Mouse (Mus musculus) left cerebral cortex, postnatal 25 days (tissue): ENCODE results near the gene Gpd1l. TPM values are rescaled to one million over a fixed set of nuclear protein-coding genes. Genes with fewer than 3 reads are reported as not detected.
A peak's percentile ranks its signal among the peaks of the same experiment; 100 is the strongest.

Experiments
- DNase-seq, 2 experiments: peaks; one replicate each; pipeline ENCODE4 v3.0.0; 2022; ENCODE audit warnings: low spot score in 2 of 2, mixed read lengths in 1 of 2
- intact Hi-C: fragments of 180-260 bp; cut with DNase I; formaldehyde crosslinking; loops from one replicate; pipeline ENCODE4 v1.15.1; 2025
- total RNA-seq, 2 experiments: library from RNA; stranded (reverse); gene quantifications; 2 replicates each; pipeline ENCODE4 v1.2.3; 2021

The Gpd1l gene
- total RNA-seq, 2 experiments from 2014 or later, result 87.2 to 91.9 TPM

- DNase-seq, result no peak
- intact Hi-C loops, result loop anchor here (2.0 kb wide), 1 partner anchor 46 kb away; the partner anchor contains the start of gene Osbpl10
Measured at GRCm38 (mm10) chr9:114933037-114933722, 607 bp downstream of the Gpd1l start.

DNA sequence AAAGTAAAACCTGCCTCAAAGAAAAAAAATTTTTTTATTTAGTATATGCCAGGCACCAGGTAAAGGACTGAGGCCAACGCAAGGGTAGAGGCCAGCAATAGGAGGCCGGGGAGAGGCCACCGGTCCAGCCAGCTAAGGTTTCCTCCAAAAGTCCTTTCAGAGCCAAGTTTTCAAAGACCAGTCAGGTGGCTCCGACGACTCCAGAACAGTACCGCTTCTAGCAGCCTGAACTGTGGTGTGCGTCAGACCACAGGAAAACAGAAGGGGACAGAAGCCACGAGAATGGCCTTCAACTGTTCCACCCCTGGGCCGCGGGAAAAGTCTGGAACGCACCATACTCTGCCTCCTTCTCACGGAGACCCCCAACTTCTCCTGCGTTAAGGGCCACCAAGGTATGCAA lies 1.2 kb downstream of the Gpd1l start:
- intact Hi-C loops, result loop anchor here (2.0 kb wide), 1 partner anchor 46 kb away; the partner anchor contains the start of gene Osbpl10
- no peak for DNase-seq

DNA sequence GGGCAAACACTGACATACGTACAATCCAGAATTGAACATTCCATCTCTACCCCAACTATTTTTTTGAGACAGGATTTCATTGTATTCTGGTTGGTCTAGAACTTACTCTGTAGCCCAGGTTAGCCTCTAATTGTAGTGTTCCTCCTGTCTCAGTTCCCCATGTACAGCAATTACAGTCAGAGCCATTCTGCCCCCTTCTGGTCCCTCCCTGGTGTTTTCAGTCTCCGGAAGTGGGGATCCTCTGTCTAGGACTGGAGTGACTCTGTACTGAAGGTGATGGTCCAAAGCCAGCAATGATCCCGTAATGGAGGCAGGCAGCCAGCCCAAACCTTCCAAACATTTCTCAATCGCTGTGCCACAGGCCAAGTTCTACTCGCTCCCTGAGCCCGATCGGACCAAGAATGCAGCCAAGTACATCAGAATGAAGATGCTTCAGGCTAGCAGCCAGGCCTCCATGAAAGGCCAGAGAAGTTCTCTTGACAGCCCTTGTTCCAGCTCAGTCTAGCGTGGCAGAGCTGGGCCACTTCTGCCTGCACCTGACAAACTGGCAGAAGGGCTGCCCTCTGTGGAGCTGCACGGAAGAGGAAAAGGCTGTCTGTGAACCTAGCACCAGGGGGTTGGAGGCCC lies 3.2 kb downstream of the Gpd1l start:
- peak in 1 of 2 experiments; percentile 43 for DNase-seq
- intact Hi-C loops, result no loop called here

- intact Hi-C loops, result no loop called here
- DNase-seq, result no peak
Measured at GRCm38 (mm10) chr9:114925571-114925970, 8.2 kb downstream of the Gpd1l start.

DNA sequence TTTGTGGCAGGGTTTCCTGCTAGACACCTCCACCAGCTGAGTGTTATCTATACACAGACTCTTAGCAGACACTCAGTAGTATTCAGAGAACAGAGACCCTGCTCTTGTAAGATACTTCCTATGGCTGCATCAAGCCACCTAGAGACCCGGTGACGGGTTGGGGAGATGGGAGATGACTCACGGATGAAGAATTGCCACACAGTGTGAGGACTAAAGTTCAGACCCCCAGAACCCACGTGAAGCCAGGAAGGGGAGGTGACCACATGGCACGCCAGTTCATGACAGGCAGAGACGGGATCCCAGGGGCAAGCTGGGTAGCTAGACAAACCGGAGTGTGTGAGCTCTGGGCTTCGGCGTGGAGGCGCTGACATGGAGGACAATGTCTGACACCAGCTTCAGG lies 8.7 kb downstream of the Gpd1l start:
- no peak for DNase-seq
- intact Hi-C loops, result no loop called here

GRCm38 (mm10) chr9:114924511-114924910 lies 9.3 kb downstream of the Gpd1l start:
- DNase-seq, result no peak

DNA sequence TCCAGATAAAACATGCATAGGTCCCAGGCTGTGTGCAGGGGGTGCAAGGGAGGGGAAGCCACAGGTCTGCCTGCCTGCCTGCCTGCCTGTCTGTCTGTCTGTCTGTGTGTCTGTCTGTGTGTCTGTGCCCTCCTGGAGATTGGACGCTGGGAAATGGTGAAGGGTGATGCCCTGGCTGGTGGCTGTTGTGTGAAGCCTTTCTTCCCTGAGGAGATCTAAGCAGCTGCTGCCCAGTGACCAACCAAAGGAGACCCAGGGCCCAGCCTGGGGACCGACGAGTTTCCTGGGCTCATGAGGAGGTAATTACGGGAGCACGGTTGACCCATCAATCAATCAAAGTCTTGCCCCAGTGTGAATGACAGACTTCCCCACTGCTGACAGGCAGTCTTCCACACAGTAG lies 11.6 kb downstream of the Gpd1l start:
- intact Hi-C loops, result no loop called here
- no peak for DNase-seq

More at GRCm38 (mm10) chr9:114924511-114924910, 9.3 kb downstream of the Gpd1l start:
- intact Hi-C loops, result no loop called here

DNA sequence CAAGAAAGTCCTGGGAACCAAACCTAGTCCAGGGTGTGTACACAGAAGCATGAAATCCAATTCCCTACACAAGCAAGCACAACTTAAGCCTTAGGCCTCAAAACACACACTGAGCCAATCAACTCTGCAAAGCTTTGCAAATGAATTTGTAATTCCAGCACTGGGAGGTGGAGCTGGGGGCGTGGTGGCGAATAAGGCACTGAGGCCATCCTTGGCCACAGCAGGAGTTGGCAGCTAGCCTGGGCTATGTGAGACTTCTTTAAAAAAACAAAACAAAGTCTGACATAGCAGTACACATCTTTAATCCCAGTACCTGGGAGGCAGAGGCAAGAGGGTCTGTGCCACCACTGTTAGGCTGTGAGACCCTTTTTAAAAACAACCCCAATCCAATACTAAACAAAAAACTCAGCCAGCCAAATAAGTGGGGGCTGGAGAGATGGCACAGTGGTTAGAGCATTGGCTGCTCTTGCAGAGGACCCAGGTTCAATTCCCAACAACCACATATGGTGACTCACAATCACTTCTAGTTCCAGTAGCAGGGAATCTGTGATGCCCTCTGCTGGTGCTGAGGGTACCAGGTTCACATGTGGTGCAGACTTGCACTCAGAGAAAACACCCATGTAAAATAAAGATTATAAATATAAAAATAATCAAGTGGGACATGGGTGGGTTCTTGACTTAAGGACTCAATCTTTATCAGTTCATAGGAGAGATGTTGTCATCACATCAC lies 12.3 kb downstream of the Gpd1l start:
- no peak for DNase-seq
- intact Hi-C loops, result no loop called here

DNA sequence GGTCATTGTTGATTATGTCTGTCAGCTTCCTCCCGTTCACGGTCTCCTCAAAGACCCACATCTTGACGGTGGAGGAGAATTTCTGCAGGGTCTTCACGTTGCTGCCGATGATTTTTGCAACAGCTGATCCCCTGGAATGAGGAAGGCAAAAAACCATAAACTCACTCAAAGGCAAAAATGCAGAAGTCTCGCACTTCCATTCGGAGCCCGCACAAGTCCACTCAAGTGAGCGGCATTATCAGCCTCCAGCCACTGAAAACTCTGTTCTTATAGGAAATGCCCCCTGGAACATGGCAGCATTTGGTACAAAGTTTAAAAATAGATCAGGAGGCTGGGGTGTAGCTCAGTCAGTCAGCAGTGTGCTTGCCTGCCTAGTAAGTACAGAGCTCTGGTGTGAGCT lies 13.2 kb downstream of the Gpd1l start:
- no peak for DNase-seq
- intact Hi-C loops, result no loop called here

DNA sequence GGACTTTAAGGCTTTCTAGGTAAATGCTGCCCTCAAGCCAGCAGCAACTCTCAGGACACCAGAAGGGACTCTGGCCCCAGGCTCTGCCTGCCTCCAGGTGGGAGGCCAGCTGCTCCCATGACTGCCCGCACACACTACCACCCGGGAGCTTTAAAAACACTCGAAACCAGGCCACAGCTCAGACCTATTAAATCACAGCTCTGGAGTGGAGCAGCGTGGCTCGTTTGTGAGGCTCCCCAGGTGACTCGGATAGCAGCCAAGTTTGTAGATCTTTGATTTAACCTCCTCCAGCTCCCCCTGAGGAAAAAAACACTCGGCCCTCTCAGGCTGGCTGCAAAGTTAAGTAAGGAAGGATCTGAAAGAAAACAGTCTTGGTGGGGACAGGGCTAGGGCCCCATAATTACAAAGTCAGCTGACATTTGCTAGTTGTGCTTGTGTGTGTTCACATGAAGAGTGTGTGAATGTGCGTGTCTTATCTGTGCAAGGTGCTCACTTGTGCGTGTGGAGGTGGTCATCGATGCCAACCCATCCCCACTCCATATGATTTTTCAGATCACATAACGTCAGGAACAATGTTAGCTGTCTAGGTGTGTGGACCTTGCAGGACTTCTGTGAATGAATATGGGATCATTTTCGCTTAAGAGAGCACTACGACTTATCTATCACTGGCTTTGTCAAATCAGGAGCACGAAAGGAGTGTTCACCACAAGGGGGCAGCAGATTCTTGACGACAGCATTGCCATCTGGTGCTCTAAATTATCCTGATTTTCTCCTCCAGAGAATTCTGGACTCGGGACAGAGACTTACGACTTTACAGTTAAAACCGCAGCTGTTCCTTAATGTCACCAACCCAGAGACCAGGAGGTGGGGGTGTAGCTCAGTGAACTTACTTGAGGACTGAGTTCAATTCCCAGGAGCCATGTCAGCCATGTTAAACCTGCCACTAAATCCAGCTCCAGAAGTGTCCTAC lies 20.8 kb downstream of the Gpd1l start:
- peak; percentile 86 to 91 for DNase-seq
- intact Hi-C loops, result loop anchor here (1.0 to 10.0 kb wide), 4 partner anchors 44 to 349 kb away; no protein-coding TSS in a partner anchor

GRCm38 (mm10) chr9:114907509-114907908 lies 26.3 kb downstream of the Gpd1l start:
- intact Hi-C loops, result no loop called here

GRCm38 (mm10) chr9:114895919-114896318 lies 37.9 kb downstream of the Gpd1l start:
- intact Hi-C loops, result no loop called here
- no peak for DNase-seq

More at GRCm38 (mm10) chr9:114907509-114907908, 26.3 kb downstream of the Gpd1l start:
- DNase-seq, result no peak

DNA sequence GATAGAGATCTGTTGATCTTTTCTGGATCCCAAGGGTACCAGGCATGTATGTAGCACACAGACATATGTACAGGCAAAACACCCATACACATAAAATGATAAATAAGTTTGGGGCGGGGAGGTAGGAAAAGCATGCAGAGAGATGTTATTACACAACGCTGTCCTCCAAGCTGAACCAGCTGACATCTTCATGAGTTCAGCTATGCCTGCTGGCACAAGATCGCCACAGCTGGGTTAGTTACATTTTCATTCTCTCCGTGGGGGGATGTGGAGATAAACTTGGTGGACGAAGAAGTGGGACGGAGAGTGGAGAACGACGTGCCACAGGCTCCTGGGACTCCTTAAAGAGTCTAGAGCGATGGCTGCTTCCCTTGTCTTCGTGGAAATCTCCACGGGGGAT lies 40.8 kb downstream of the Gpd1l start:
- intact Hi-C loops, result no loop called here
- no peak for DNase-seq

GRCm38 (mm10) chr9:114890377-114890776 lies 43.4 kb downstream of the Gpd1l start:
- intact Hi-C loops, result no loop called here

DNA sequence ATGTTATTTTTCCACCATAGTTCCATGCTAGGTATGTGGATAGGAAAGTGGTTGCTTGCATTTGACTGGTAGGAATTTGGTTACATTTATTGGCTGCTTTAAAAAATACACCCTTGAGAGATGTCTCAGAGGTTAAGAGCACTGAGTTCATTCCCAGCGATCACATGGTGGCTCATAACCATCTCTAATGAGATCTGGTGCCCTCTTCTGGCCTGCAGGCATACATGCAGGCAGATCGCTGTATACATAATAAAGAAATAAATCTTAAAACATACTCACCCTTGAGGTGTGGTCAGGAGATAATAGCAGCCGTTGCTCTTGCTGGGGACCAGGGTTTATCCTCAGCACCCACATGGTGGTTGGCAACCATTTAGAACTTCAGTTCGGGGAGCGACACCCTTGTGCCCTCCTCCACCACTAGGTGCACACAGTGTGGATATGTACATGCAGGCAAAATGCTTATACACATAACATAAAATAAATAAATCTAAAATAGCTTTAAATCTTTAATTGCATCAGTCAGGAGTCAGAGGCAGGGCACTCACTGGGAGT lies 44.9 kb downstream of the Gpd1l start:
- intact Hi-C loops, result no loop called here
- DNase-seq, result no peak

More at GRCm38 (mm10) chr9:114890377-114890776, 43.4 kb downstream of the Gpd1l start:
- DNase-seq, result no peak

GRCm38 (mm10) chr9:114887699-114888098 lies 46.1 kb downstream of the Gpd1l start:
- intact Hi-C loops, result loop anchor here (2.0 kb wide), 1 partner anchor 91 kb away; no protein-coding TSS in a partner anchor
- peak in 1 of 2 experiments; percentile 3 for DNase-seq

- intact Hi-C loops, result loop anchor here (2.0 kb wide), 1 partner anchor 89 kb away; no protein-coding TSS in a partner anchor
- no peak for DNase-seq
Measured at GRCm38 (mm10) chr9:114885991-114886662, 47.7 kb downstream of the Gpd1l start.

DNA sequence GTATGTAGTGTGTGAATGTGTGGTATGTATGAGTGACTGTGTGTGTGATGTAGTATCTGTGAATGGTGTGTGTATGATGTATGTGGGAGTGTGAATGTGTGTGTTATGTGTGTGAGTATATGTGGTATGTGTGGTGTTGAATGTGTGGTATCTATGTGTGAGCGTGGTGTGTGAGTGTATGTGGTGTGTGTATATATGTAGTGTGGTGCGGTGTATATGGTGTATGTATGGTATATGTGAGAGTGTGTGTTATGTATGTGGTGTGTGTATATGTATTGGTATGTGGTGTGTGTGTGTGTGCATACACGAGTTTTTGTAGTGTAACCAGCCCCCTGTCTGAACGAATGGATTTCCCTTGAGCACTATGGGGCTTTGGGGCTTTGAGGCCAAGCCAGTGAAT lies 48.2 kb downstream of the Gpd1l start:
- intact Hi-C loops, result no loop called here
- DNase-seq, result no peak
